Mouse (Mus musculus) kidney, adult 2 months (tissue): ENCODE results near the gene Trim66.

Source experiments
- CTCF ChIP-seq: fragments of 200-500 bp; conservative IDR thresholded peaks from 2 replicates; pipeline ENCODE4 v1.5.1; 2011; ENCODE audit warnings: low read depth, mild to moderate bottlenecking, control low read depth, low read length, moderate library complexity, mixed read lengths; ENCODE audit not compliant: insufficient read depth, insufficient read length
- POLR2A ChIP-seq: fragments of 200-500 bp; IDR thresholded peaks from one replicate; pipeline ENCODE4 v1.6.1; 2011; ENCODE audit warnings: low read depth, low read length, control low read depth

DNA sequence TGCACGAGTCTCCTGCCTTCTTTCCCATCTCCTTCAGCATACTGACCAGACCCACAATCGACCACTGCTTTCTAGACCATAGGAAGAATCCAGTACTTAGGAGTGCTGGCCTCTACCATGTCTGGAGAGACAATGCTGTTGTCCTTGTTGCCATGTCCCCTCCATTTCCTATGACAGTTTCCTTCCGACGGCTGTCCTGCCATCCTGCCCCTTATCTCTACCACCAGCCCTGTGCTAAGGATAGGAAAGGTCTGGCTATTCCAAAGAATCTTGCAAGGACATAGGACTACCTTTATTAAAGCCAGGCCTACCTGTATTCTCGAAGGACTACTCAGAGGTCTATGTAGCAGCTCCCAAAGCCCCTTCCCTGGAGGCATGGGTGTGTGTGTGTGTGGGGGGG is 23.6 kb upstream of the Trim66 start:
- TF ChIP-seq CTCF: no peak
- no peak for TF ChIP-seq POLR2A
